Mouse (Mus musculus): ENCODE results near the gene Ptprq. TPM values are rescaled to one million over a fixed set of nuclear protein-coding genes. Genes with fewer than 3 reads are reported as not detected.

The Ptprq gene
- polyA plus RNA-seq, 1 experiment from 2014 or later = not detected

DNA sequence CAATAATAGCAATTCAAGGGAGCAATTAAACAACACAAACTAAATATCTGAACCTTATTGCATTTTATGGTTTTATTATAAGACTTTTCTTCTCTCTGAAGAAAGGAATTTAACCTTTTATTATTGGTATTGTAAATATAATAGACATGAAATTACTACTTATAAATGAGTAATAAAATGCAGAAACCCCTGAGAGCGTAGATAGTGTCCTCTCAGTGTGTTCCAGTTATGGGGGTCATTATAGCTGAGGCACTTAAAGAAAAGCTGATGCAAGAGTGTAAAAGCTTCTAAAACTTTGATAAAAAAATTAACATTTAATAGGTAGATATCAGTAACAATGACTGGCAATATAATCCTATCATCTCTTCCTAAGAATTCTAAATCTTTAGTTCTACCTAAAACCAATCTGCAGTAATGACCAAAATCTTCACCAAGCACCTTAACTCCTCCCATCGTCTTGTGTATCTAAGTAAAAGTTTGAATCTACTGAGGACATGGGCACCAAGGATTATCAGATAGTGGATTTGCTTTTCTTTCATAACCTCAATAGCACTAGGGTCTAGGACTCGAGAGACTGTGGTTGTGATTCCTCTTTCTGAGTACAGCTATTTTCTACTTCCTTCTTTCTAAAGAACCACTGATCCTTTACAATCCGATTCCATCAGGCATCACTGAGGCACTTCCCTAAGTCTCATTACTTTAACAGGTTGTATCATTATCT is 51.3 kb downstream of the Ptprq start:
- Histone ChIP-seq H3K27ac (ENCODE audit: low read depth, low read length) (no peak overlapping the region), H3K4me1 (replicated peaks; ENCODE audit: control insufficient read depth, insufficient read depth, low read length) (no peaks in the 10 kb centered on the region), H3K9me3 (ENCODE audit: control insufficient read depth, low read length) (no peaks in the 10 kb centered on the region), H3K27me3 (replicated peaks; ENCODE audit: control insufficient read depth, insufficient read depth, low read length) (no peaks in the 10 kb centered on the region), H3K4me3 (ENCODE audit: low read depth, low read length) (no peak overlapping the region), H3K4me2 (no peak overlapping the region), H3K9ac (ENCODE audit: low read depth, low read length) (no peak overlapping the region), H3K36me3 (ENCODE audit: control insufficient read depth, insufficient read depth, low read length) (no peaks in the 10 kb centered on the region)
- DNase-seq (ENCODE audit: low spot score) = no peak
- ATAC-seq (replicated peaks; ENCODE audit: low FRiP score) = no peak
- WGBS = 64% methylated on average over 4 of the region's 4 CpGs

- Histone ChIP-seq H3K9ac (ENCODE audit: low read depth, low read length) (no peak overlapping the region), H3K9me3 (ENCODE audit: control insufficient read depth, low read length) (no peaks in the 10 kb centered on the region), H3K27me3 (replicated peaks; ENCODE audit: control insufficient read depth, insufficient read depth, low read length) (no peaks in the 10 kb centered on the region), H3K27ac (ENCODE audit: low read depth, low read length) (no peak overlapping the region), H3K4me3 (ENCODE audit: low read depth, low read length) (no peak overlapping the region), H3K4me2 (no peak overlapping the region), H3K36me3 (ENCODE audit: control insufficient read depth, insufficient read depth, low read length) (no peaks in the 10 kb centered on the region), H3K4me1 (replicated peaks; ENCODE audit: control insufficient read depth, insufficient read depth, low read length) (no peaks in the 10 kb centered on the region)
- WGBS = 71% methylated on average over 5 of the region's 5 CpGs
- DNase-seq (ENCODE audit: low spot score) = no peak
- ATAC-seq (replicated peaks; ENCODE audit: low FRiP score) = no peak
Observed at GRCm38 (mm10) chr10:107662372-107663065, 57.3 kb downstream of the Ptprq start.

DNA sequence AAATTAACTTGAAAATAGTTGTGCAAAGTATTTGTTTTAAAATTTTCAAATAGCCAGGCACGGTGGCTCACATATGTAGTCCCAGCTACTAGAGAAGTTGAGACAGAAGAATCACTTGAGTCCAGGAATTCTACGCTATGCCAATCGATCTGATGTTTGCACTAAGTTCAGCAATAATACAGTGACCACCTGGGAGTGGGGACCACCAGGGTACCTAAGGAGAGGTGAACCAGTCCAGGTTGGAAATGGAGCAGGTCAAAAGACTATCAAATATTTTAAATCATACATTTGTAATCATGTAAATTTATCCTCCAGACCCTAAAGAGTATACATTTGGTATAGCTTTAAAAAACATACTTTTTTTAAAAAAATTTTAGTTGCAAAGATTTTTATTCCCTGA is 57.9 kb downstream of the Ptprq start:
- no peak for DNase-seq (ENCODE audit: low spot score)
- no peaks in the 10 kb centered on the region for H3K27me3 ChIP-seq (replicated peaks; ENCODE audit: control insufficient read depth, insufficient read depth, low read length)

GRCm38 (mm10) chr10:107659141-107659540 is 60.7 kb downstream of the Ptprq start:
- H3K4me1 ChIP-seq (replicated peaks; ENCODE audit: control insufficient read depth, insufficient read depth, low read length) = no peaks in the 10 kb centered on the region
- H3K36me3 ChIP-seq (ENCODE audit: control insufficient read depth, insufficient read depth, low read length) = no peaks in the 10 kb centered on the region
- no peak for ATAC-seq (replicated peaks; ENCODE audit: low FRiP score)
- no peak overlapping the region for H3K4me2 ChIP-seq
- H3K9ac ChIP-seq (ENCODE audit: low read depth, low read length) = no peak overlapping the region
- WGBS = 86% methylated on average over 2 of the region's 2 CpGs
- H3K27ac ChIP-seq (ENCODE audit: low read depth, low read length) = no peak overlapping the region
- H3K9me3 ChIP-seq (ENCODE audit: control insufficient read depth, low read length) = no peaks in the 10 kb centered on the region
- H3K27me3 ChIP-seq (replicated peaks; ENCODE audit: control insufficient read depth, insufficient read depth, low read length) = no peaks in the 10 kb centered on the region
- DNase-seq (ENCODE audit: low spot score) = no peak
- H3K4me3 ChIP-seq (ENCODE audit: low read depth, low read length) = no peak overlapping the region

More for the DNA sequence above, 57.9 kb downstream of the Ptprq start:
- WGBS = 82% methylated on average over 3 of the region's 3 CpGs
- Histone ChIP-seq H3K4me3 (ENCODE audit: low read depth, low read length) (no peak overlapping the region), H3K4me2 (no peak overlapping the region), H3K9ac (ENCODE audit: low read depth, low read length) (no peak overlapping the region), H3K27ac (ENCODE audit: low read depth, low read length) (no peak overlapping the region), H3K36me3 (ENCODE audit: control insufficient read depth, insufficient read depth, low read length) (no peaks in the 10 kb centered on the region), H3K4me1 (replicated peaks; ENCODE audit: control insufficient read depth, insufficient read depth, low read length) (no peaks in the 10 kb centered on the region), H3K9me3 (ENCODE audit: control insufficient read depth, low read length) (no peaks in the 10 kb centered on the region)
- no peak for ATAC-seq (replicated peaks; ENCODE audit: low FRiP score)

- Histone ChIP-seq H3K9me3 (ENCODE audit: control insufficient read depth, low read length) (no peaks in the 10 kb centered on the region), H3K9ac (ENCODE audit: low read depth, low read length) (no peak overlapping the region), H3K27ac (ENCODE audit: low read depth, low read length) (no peak overlapping the region), H3K4me2 (no peak overlapping the region), H3K4me3 (ENCODE audit: low read depth, low read length) (no peak overlapping the region), H3K36me3 (ENCODE audit: control insufficient read depth, insufficient read depth, low read length) (no peaks in the 10 kb centered on the region), H3K4me1 (replicated peaks; ENCODE audit: control insufficient read depth, insufficient read depth, low read length) (no peaks in the 10 kb centered on the region), H3K27me3 (replicated peaks; ENCODE audit: control insufficient read depth, insufficient read depth, low read length) (no peaks in the 10 kb centered on the region)
- 82% methylated on average over 2 of the region's 2 CpGs for WGBS
- no peak for DNase-seq (ENCODE audit: low spot score)
- no peak for ATAC-seq (replicated peaks; ENCODE audit: low FRiP score)
Observed at GRCm38 (mm10) chr10:107649687-107650086, 70.2 kb downstream of the Ptprq start.

DNA sequence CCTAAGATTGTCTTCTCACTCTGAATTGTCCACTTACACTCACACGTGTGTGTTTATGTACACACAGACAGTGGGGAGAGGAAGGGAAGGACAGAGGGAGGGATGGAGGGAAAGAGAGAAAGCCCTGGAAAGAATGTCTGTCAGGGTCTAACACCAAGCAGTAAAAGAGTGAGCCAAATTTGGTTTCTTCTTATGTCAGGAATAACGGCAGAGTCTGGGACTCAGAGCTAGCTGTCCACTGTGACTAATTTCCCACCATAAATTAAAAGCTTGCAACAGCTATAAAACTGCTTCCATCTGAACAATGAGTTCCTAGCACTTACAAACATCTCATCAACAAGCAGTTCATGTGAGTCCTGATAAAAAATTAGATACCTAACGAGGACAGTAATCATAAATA is 91.7 kb downstream of the Ptprq start:
- DNase-seq (ENCODE audit: low spot score) (no peak), ATAC-seq (replicated peaks; ENCODE audit: low FRiP score) (no peak)
- Histone ChIP-seq H3K27me3 (replicated peaks; ENCODE audit: control insufficient read depth, insufficient read depth, low read length) (no peaks in the 10 kb centered on the region), H3K27ac (ENCODE audit: low read depth, low read length) (no peak overlapping the region), H3K9ac (ENCODE audit: low read depth, low read length) (no peak overlapping the region), H3K36me3 (ENCODE audit: control insufficient read depth, insufficient read depth, low read length) (no peaks in the 10 kb centered on the region), H3K9me3 (ENCODE audit: control insufficient read depth, low read length) (no peaks in the 10 kb centered on the region), H3K4me1 (replicated peaks; ENCODE audit: control insufficient read depth, insufficient read depth, low read length) (no peaks in the 10 kb centered on the region), H3K4me3 (ENCODE audit: low read depth, low read length) (no peak overlapping the region), H3K4me2 (no peak overlapping the region)
- 69% methylated on average over 3 of the region's 3 CpGs for WGBS

DNA sequence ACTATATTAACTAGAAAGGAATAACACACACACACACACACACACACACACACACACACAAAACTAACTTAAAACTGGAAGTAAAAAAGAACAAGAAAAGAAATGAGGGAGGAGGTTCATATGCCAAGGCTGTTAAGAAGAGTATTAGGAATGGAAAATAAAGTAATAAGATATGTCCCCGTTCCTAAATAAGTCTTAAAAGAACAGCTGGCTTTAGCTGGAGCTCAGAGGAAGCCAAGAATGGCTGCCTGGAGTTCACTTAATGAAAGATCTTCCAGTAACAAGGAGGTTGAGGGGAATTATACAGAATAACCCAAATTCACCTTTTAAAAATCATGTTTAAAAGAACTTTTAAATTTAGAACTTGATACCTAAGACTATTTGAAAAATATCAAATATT is 93.2 kb downstream of the Ptprq start:
- no peak overlapping the region for H3K27ac ChIP-seq (ENCODE audit: low read depth, low read length)
- no peaks in the 10 kb centered on the region for H3K36me3 ChIP-seq (ENCODE audit: control insufficient read depth, insufficient read depth, low read length)
- no peaks in the 10 kb centered on the region for H3K4me1 ChIP-seq (replicated peaks; ENCODE audit: control insufficient read depth, insufficient read depth, low read length)
- no peaks in the 10 kb centered on the region for H3K9me3 ChIP-seq (ENCODE audit: control insufficient read depth, low read length)
- 79% methylated on average over 1 of the region's 1 CpGs for WGBS
- H3K4me3 ChIP-seq (ENCODE audit: low read depth, low read length) = no peak overlapping the region
- no peak for DNase-seq (ENCODE audit: low spot score)
- H3K9ac ChIP-seq (ENCODE audit: low read depth, low read length) = no peak overlapping the region
- H3K27me3 ChIP-seq (replicated peaks; ENCODE audit: control insufficient read depth, insufficient read depth, low read length) = no peaks in the 10 kb centered on the region
- no peak overlapping the region for H3K4me2 ChIP-seq
- no peak for ATAC-seq (replicated peaks; ENCODE audit: low FRiP score)

DNA sequence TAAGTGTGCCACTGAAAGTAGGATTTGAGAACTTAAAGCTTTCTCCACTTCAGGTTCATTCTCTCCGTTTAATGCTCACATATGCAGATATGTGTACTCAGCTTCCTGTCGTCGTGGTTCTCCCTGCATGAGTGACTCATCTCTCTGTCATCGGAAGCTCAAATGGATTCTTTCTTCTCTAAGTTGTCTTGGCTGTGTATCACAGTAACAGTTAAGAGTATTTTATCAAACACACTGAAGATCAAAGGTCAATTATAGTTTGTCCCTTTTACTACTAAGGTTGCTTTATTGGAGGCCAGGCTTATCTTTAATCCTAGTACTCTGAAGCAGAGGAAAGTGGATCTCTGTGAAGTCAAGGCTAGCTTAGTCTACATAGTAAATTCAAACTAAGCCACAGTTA is 95.6 kb downstream of the Ptprq start:
- no peak overlapping the region for H3K9ac ChIP-seq (ENCODE audit: low read depth, low read length)
- H3K36me3 ChIP-seq (ENCODE audit: control insufficient read depth, insufficient read depth, low read length) = no peaks in the 10 kb centered on the region
- H3K27ac ChIP-seq (ENCODE audit: low read depth, low read length) = no peak overlapping the region
- H3K4me3 ChIP-seq (ENCODE audit: low read depth, low read length) = no peak overlapping the region
- ATAC-seq (replicated peaks; ENCODE audit: low FRiP score) (no peak), DNase-seq (ENCODE audit: low spot score) (no peak)
- no peak overlapping the region for H3K4me2 ChIP-seq
- no peaks in the 10 kb centered on the region for H3K4me1 ChIP-seq (replicated peaks; ENCODE audit: control insufficient read depth, insufficient read depth, low read length)
- H3K27me3 ChIP-seq (replicated peaks; ENCODE audit: control insufficient read depth, insufficient read depth, low read length) = no peaks in the 10 kb centered on the region
- H3K9me3 ChIP-seq (ENCODE audit: control insufficient read depth, low read length) = no peaks in the 10 kb centered on the region
- 68% methylated on average over 4 of the region's 4 CpGs for WGBS

DNA sequence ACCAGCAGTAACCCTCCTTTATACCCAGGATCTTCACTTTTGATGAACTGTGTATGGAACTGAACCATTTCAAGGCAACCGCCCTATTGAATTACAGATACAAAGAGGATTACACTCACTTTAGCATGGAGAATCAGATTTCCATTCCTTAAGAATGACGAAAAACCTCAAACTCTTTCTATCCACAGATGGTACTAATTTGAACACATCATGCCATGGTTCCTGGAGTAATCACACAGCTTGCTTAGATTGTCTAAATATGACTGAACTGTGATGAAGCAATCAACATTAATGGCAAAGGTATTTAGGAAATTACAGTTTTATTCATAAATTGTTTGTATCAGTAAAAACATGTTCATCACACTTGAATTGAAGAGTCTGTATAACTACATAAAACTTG is 104.4 kb downstream of the Ptprq start:
- Histone ChIP-seq H3K27ac (ENCODE audit: low read depth, low read length) (no peak overlapping the region), H3K4me1 (replicated peaks; ENCODE audit: control insufficient read depth, insufficient read depth, low read length) (no peaks in the 10 kb centered on the region), H3K9me3 (ENCODE audit: control insufficient read depth, low read length) (no peaks in the 10 kb centered on the region), H3K4me3 (ENCODE audit: low read depth, low read length) (no peak overlapping the region), H3K27me3 (replicated peaks; ENCODE audit: control insufficient read depth, insufficient read depth, low read length) (no peaks in the 10 kb centered on the region), H3K4me2 (no peak overlapping the region), H3K9ac (ENCODE audit: low read depth, low read length) (no peak overlapping the region), H3K36me3 (ENCODE audit: control insufficient read depth, insufficient read depth, low read length) (no peaks in the 10 kb centered on the region)
- 78% methylated on average over 2 of the region's 2 CpGs for WGBS
- ATAC-seq (replicated peaks; ENCODE audit: low FRiP score) (no peak), DNase-seq (ENCODE audit: low spot score) (no peak)
